Mouse (Mus musculus): ENCODE data around the gene Wdr18. TPM values are rescaled to one million over a fixed set of nuclear protein-coding genes. Genes with fewer than 3 reads are reported as not detected.
A peak's percentile ranks its signal among the peaks of the same experiment; 100 is the strongest.

Gene Wdr18
- polyA plus RNA-seq (2012; rRNA removed), result 60.4 and 67.5 TPM in 2 replicates

GRCm38 (mm10) chr10:79959847-79960601 is at the start of gene Wdr18:
Wdr18 (plus strand) TSS chr10:79960152.
- DNase-seq, result peak; percentile 100
- peak within 1 kb of the TSS; percentile 15; the same call in 1 of the 2 replicates for H3K27ac ChIP-seq (ENCODE audit: insufficient read depth, low read depth, low read length)
- no peak for TF ChIP-seq POLR2A (IDR thresholded peaks at IDR 0.05; ENCODE audit: low read depth, low read length)
- peak; percentile 99 for TF ChIP-seq CTCF (conservative IDR thresholded peaks at IDR 0.05; ENCODE audit: insufficient read depth, insufficient read length, low read depth, low read length)
- peak within 1 kb of the TSS; percentile 85 for H3K4me3 ChIP-seq (ENCODE audit: insufficient read depth, low read depth, low read length)
- no peaks in the 10 kb centered on the region for H3K36me3 ChIP-seq (ENCODE audit: control insufficient read depth, insufficient read depth, low read length)
- WGBS, result under 1% methylated on average over 61 of the region's 61 CpGs
- no peaks in the 10 kb centered on the region for H3K27me3 ChIP-seq (replicated peaks; ENCODE audit: control insufficient read depth, insufficient read depth, low read length)
- H3K4me1 ChIP-seq (ENCODE audit: control insufficient read depth, insufficient read depth, low read length), result peaks cover 5% of the 10 kb centered on the region; the same call in 1 of the 2 replicates

DNA sequence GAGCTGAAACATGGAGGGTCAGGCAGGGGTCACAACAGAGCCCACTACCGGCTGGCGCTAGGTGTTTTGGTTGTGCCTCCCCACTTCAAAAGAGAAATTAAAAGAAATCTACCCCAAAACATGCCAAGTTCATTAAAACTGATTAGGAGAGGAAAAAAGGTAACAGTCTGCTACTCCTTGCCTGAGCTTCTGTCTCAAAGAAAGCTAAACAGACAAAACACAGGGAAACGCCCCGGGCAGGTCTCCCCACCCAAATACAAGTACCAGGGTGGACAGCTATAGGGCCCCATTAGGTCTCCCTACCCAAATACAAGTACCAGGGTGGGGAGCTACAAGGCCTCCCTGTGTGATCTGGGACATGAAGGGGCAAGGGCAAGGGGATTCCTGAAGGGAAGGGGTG is 49.4 kb upstream of the Wdr18 start, which contains the start of gene Gm26602:
TSS of gene Gm26602 (plus strand) at position 301 of the 400 bp plus-strand sequence.
- no peak within 1 kb of the TSS for H3K4me3 ChIP-seq (ENCODE audit: insufficient read depth, low read depth, low read length)
- no peak within 1 kb of the TSS for H3K27ac ChIP-seq (ENCODE audit: insufficient read depth, low read depth, low read length)
- H3K4me1 ChIP-seq (ENCODE audit: control insufficient read depth, insufficient read depth, low read length), result peaks cover 7% of the 10 kb centered on the region; the same call in 1 of the 2 replicates
- no peak for TF ChIP-seq CTCF (conservative IDR thresholded peaks at IDR 0.05; ENCODE audit: insufficient read depth, insufficient read length, low read depth, low read length)
- TF ChIP-seq POLR2A (IDR thresholded peaks at IDR 0.05; ENCODE audit: low read depth, low read length), result no peak
- no peak for DNase-seq
- WGBS, result 93% methylated on average over 4 of the region's 4 CpGs
- no peaks in the 10 kb centered on the region for H3K27me3 ChIP-seq (replicated peaks; ENCODE audit: control insufficient read depth, insufficient read depth, low read length)
- no peaks in the 10 kb centered on the region for H3K36me3 ChIP-seq (ENCODE audit: control insufficient read depth, insufficient read depth, low read length)

- Histone ChIP-seq H3K27ac (ENCODE audit: insufficient read depth, low read depth, low read length) (no peak overlapping the region), H3K4me3 (ENCODE audit: insufficient read depth, low read depth, low read length) (no peak overlapping the region), H3K36me3 (ENCODE audit: control insufficient read depth, insufficient read depth, low read length) (no peaks in the 10 kb centered on the region), H3K4me1 (ENCODE audit: control insufficient read depth, insufficient read depth, low read length) (peaks cover 15% of the 10 kb centered on the region), H3K27me3 (replicated peaks; ENCODE audit: control insufficient read depth, insufficient read depth, low read length) (no peaks in the 10 kb centered on the region)
- TF ChIP-seq POLR2A (IDR thresholded peaks at IDR 0.05; ENCODE audit: low read depth, low read length) (no peak), CTCF (conservative IDR thresholded peaks at IDR 0.05; ENCODE audit: insufficient read depth, insufficient read length, low read depth, low read length) (no peak)
- WGBS, result 76% methylated on average over 20 of the region's 20 CpGs
- no peak for DNase-seq
Measured at GRCm38 (mm10) chr10:79912412-79912811, 47.5 kb upstream of the Wdr18 start.

DNA sequence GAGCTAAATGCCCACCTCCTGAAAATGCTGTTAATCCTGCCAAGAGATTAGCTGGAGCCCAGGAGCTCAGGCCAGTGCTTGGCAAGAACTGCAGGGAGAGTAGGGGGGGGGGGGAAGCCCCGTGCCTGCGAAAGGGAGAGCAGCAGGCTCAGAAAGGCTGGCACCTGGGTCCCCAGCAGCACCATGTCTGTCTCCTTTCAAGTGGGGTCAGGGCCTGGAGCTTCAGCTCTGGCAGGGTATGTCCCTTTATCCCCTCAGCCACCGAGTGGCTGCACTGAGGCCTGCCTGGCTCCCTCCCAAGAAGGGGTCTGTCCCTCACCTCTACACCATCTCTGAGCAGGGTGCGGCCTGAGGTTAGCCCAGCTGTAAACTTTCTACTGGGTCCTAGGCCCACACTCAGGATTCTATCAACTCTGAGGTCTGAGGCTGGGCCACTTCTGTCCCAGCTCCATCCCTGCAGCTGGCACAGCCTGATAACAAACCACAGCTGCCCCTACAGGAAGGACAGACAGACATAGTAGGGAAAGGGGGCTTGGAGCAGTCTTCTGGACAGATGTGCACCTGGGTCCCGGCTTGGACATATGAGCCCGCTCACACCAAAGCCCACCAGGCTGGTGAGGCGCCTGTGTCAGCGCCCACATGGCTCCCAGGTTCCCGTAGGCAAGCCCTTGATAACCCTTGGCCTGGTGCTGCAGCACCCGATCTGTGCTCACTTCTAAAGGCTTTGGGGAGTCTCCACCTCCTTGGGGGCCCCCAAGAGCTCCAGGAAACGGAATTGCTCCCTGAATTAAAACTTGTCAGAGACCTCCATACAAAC is 45.6 kb upstream of the Wdr18 start:
- TF ChIP-seq CTCF (conservative IDR thresholded peaks at IDR 0.05; ENCODE audit: insufficient read depth, insufficient read length, low read depth, low read length), result no peak
- no peak for TF ChIP-seq POLR2A (IDR thresholded peaks at IDR 0.05; ENCODE audit: low read depth, low read length)
- Histone ChIP-seq H3K4me1 (ENCODE audit: control insufficient read depth, insufficient read depth, low read length) (peaks cover 14% of the 10 kb centered on the region), H3K36me3 (ENCODE audit: control insufficient read depth, insufficient read depth, low read length) (no peaks in the 10 kb centered on the region), H3K4me3 (ENCODE audit: insufficient read depth, low read depth, low read length) (no peak overlapping the region), H3K27me3 (replicated peaks; ENCODE audit: control insufficient read depth, insufficient read depth, low read length) (no peaks in the 10 kb centered on the region), H3K27ac (ENCODE audit: insufficient read depth, low read depth, low read length) (no peak overlapping the region)
- no peak for DNase-seq
- WGBS, result 67% methylated on average over 10 of the region's 11 CpGs

DNA sequence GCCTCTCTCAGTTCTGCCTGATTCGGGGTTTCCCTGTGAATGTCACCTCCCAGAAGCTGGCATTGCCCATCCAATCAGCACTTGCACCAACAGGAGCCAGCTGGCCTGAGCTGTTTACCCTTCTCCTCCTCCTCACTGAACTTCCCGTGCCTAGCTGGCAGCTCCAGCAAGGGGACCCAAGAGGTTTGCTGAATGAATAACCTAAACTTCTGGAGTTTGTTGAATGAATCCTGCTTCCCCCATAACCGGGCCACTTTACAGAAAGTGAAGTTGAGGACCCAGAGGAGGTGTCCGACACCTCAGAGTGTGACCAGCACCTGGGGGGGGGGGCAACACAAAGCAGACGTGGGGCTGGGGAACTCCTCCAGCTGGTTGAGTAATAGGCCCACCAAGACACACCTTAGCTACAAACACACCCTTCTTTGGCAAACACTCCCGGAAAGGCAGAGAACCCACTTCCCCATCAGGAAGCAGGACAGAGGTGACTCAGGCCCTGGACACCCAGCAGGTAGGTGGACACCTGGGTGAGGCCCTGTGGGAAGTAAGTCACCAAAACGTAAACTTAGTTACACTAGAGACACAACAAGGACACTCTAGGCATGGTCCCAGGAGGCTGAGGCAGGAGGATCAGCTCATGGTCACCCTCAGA is 44.9 kb upstream of the Wdr18 start:
- Histone ChIP-seq H3K27ac (ENCODE audit: insufficient read depth, low read depth, low read length) (no peak overlapping the region), H3K4me1 (ENCODE audit: control insufficient read depth, insufficient read depth, low read length) (peaks cover 12% of the 10 kb centered on the region), H3K36me3 (ENCODE audit: control insufficient read depth, insufficient read depth, low read length) (no peaks in the 10 kb centered on the region), H3K4me3 (ENCODE audit: insufficient read depth, low read depth, low read length) (no peak overlapping the region), H3K27me3 (replicated peaks; ENCODE audit: control insufficient read depth, insufficient read depth, low read length) (no peaks in the 10 kb centered on the region)
- TF ChIP-seq POLR2A (IDR thresholded peaks at IDR 0.05; ENCODE audit: low read depth, low read length), result no peak
- TF ChIP-seq CTCF (conservative IDR thresholded peaks at IDR 0.05; ENCODE audit: insufficient read depth, insufficient read length, low read depth, low read length), result no peak
- WGBS, result 46% methylated on average over 7 of the region's 7 CpGs
- DNase-seq, result peak; percentile 51

GRCm38 (mm10) chr10:79916081-79916480 is 43.9 kb upstream of the Wdr18 start:
- WGBS, result 12% methylated on average over 8 of the region's 8 CpGs
- no peak for TF ChIP-seq POLR2A (IDR thresholded peaks at IDR 0.05; ENCODE audit: low read depth, low read length)
- TF ChIP-seq CTCF (conservative IDR thresholded peaks at IDR 0.05; ENCODE audit: insufficient read depth, insufficient read length, low read depth, low read length), result no peak
- H3K27ac ChIP-seq (ENCODE audit: insufficient read depth, low read depth, low read length), result no peak overlapping the region; the same call in 1 of the 2 replicates

More at GRCm38 (mm10) chr10:79916081-79916480, 43.9 kb upstream of the Wdr18 start:
- H3K4me3 ChIP-seq (ENCODE audit: insufficient read depth, low read depth, low read length), result peak overlapping the region; percentile 98
- no peak for DNase-seq
- H3K4me1 ChIP-seq (ENCODE audit: control insufficient read depth, insufficient read depth, low read length), result peaks cover 12% of the 10 kb centered on the region
- H3K36me3 ChIP-seq (ENCODE audit: control insufficient read depth, insufficient read depth, low read length), result no peaks in the 10 kb centered on the region
- H3K27me3 ChIP-seq (replicated peaks; ENCODE audit: control insufficient read depth, insufficient read depth, low read length), result no peaks in the 10 kb centered on the region
